Mouse (Mus musculus): ENCODE results near the gene C130032M10Rik. TPM values are rescaled to one million over a fixed set of nuclear protein-coding genes. Genes with fewer than 3 reads are reported as not detected.
"Not testable (repeated sequence)": the region's sequence is repeated elsewhere in the genome, so short reads cannot be mapped to it uniquely, and the experiment has no call there.

C130032M10Rik gene
- polyA plus RNA-seq, 1 experiment = not detected

- H3K9me3 ChIP-seq = peaks cover 54% of the 10 kb centered on the region
- H3K36me3 ChIP-seq (replicated peaks; ENCODE audit: low read length) = no peaks in the 10 kb centered on the region
- no peak for TF ChIP-seq GATA1 (IDR thresholded peaks at IDR 0.05; ENCODE audit: borderline replicate concordance, low read length)
- no peak for TF ChIP-seq FLI1 (IDR thresholded peaks at IDR 0.05; ENCODE audit: low read length)
- H3K27me3 ChIP-seq (replicated peaks) = peaks cover 87% of the 10 kb centered on the region
- H3K4me3 ChIP-seq (replicated peaks) = peak overlapping the region; percentile 46
- no peaks in the 10 kb centered on the region for H3K4me1 ChIP-seq
These were observed 2.7 kb upstream of the C130032M10Rik start for GRCm38 (mm10) chr9:114512831-114513230.

GRCm38 (mm10) chr9:114517924-114518497 lies 2.5 kb downstream of the C130032M10Rik start:
- no peaks in the 10 kb centered on the region for H3K36me3 ChIP-seq (replicated peaks; ENCODE audit: low read length)
- H3K4me1 ChIP-seq = no peaks in the 10 kb centered on the region
- peaks cover 19% of the 10 kb centered on the region for H3K9me3 ChIP-seq
- H3K27me3 ChIP-seq (replicated peaks) = peaks cover 74% of the 10 kb centered on the region
- no peak overlapping the region for H3K4me3 ChIP-seq (replicated peaks)
- TF ChIP-seq FLI1 (IDR thresholded peaks at IDR 0.05; ENCODE audit: low read length) = no peak

DNA sequence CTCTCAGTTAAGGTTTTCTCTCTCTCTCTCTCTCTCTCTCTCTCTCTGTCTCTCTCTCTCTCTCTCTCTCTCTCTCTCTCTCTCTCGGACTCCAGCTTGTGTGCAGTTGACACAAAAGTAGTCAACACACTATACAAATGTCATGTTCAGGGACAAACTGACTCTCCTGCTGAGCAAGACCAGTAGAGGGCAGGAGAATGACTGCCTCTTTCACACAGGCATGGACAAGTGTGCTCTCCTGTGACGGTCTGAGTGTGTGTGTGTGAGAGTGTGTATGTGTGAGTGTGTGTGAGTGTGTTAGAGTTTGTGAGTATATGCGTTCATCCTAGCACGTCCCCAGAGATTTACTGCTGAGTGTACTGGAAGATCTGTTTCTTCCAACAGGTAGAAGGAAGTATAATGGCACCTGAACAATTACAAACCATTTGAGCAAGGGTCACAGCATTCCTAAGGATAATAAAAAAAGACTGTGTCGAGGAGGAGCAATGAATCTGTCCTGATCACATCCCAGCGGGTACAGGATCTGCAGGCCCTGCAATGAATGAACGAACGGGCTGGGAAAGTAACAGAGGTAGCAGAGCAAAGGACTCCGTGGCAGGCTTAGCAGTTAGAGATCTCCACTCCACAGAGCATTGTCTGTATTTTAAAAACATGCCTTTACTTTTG lies 3.4 kb downstream of the C130032M10Rik start:
- peaks cover 13% of the 10 kb centered on the region for H3K9me3 ChIP-seq
- no peaks in the 10 kb centered on the region for H3K4me1 ChIP-seq
- no peaks in the 10 kb centered on the region for H3K36me3 ChIP-seq (replicated peaks; ENCODE audit: low read length)
- H3K27me3 ChIP-seq (replicated peaks) = peaks cover 72% of the 10 kb centered on the region
- H3K4me3 ChIP-seq (replicated peaks) = no peak overlapping the region
- TF ChIP-seq FLI1 (IDR thresholded peaks at IDR 0.05; ENCODE audit: low read length) (no peak), GATA1 (IDR thresholded peaks at IDR 0.05; ENCODE audit: borderline replicate concordance, low read length) (no peak)

DNA sequence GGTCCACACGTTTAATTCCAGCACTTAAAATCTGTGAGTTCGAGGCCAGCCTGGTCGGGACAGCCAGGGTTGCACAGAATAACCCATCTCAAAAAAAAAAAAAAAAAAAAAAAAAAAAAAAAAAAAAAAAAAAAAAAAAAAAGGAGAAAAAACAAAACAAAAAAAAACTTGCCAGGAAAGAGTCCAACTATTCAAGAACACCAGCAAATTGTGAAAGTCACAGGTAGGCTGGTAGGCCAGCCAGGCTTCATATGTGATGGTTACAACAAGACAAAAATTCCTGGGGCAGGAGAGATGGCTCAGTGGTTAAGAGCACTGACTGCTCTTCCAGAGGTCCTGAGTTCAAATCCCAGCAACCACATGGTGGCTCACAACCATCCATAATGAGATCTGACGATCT lies 5.0 kb downstream of the C130032M10Rik start:
- H3K4me1 ChIP-seq; H3K9me3 ChIP-seq; H3K36me3 ChIP-seq (replicated peaks; ENCODE audit: low read length); H3K4me3 ChIP-seq (replicated peaks): not testable (repeated sequence)
- H3K27me3 ChIP-seq (replicated peaks) = peaks cover 72% of the 10 kb centered on the region

DNA sequence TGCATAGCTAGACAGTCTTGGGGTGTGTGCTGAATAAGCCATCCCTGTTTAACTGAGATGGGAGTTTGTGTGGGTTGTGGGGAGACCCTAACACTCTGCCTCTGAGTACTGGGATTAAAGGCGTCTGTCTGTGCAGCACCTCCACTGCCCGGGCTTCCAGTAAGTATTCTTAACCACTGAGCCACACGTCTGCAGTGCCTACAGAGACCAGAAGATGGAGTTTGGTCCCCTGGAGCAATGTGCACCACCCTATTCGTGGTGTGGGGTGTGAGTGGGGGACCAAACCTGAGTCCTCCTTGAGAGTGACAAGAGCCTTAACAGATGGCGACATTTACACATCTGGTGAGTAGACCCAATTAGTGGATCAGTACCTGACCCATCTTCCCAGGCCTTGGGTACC lies 6.5 kb downstream of the C130032M10Rik start:
- Histone ChIP-seq H3K9me3 (peaks cover 3% of the 10 kb centered on the region; the same call in 1 of the 2 replicates), H3K4me3 (replicated peaks) (no peak overlapping the region), H3K36me3 (replicated peaks; ENCODE audit: low read length) (no peaks in the 10 kb centered on the region), H3K4me1 (peaks cover 5% of the 10 kb centered on the region), H3K27me3 (replicated peaks) (peaks cover 71% of the 10 kb centered on the region)
- TF ChIP-seq FLI1 (IDR thresholded peaks at IDR 0.05; ENCODE audit: low read length) = no peak
- no peak for TF ChIP-seq GATA1 (IDR thresholded peaks at IDR 0.05; ENCODE audit: borderline replicate concordance, low read length)

DNA sequence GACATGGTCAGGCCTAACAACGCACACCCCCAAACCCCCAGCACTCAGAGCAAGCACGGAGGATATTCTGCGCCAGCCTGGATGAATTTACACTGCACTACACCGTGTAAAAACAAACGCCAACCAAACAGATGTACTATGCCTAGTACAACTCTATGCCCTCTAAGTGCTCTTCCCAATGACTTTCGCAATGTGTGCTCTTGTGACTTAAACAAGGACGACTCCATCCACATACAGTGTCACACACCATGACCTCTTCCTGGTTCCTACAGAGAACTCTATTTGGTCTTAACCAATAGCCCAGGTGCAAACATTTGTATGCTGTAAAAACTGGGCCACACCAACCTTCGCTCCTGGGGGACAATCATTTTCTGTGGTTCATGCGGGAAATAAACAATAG lies 7.0 kb downstream of the C130032M10Rik start:
- TF ChIP-seq GATA1 (IDR thresholded peaks at IDR 0.05; ENCODE audit: borderline replicate concordance, low read length) (no peak), FLI1 (IDR thresholded peaks at IDR 0.05; ENCODE audit: low read length) (no peak)
- Histone ChIP-seq H3K36me3 (replicated peaks; ENCODE audit: low read length) (no peaks in the 10 kb centered on the region), H3K27me3 (replicated peaks) (peaks cover 68% of the 10 kb centered on the region), H3K4me1 (peaks cover 7% of the 10 kb centered on the region), H3K4me3 (replicated peaks) (no peak overlapping the region), H3K9me3 (peaks cover 3% of the 10 kb centered on the region; the same call in 1 of the 2 replicates)

- Histone ChIP-seq H3K4me3 (replicated peaks) (peak overlapping the region; percentile 50), H3K9me3 (peaks cover 3% of the 10 kb centered on the region; the same call in 1 of the 2 replicates), H3K27me3 (replicated peaks) (peaks cover 59% of the 10 kb centered on the region), H3K4me1 (peaks cover 7% of the 10 kb centered on the region), H3K36me3 (replicated peaks; ENCODE audit: low read length) (no peaks in the 10 kb centered on the region)
- no peak for TF ChIP-seq GATA1 (IDR thresholded peaks at IDR 0.05; ENCODE audit: borderline replicate concordance, low read length)
- no peak for TF ChIP-seq FLI1 (IDR thresholded peaks at IDR 0.05; ENCODE audit: low read length)
These were observed 9.7 kb downstream of the C130032M10Rik start for GRCm38 (mm10) chr9:114525073-114525633.

DNA sequence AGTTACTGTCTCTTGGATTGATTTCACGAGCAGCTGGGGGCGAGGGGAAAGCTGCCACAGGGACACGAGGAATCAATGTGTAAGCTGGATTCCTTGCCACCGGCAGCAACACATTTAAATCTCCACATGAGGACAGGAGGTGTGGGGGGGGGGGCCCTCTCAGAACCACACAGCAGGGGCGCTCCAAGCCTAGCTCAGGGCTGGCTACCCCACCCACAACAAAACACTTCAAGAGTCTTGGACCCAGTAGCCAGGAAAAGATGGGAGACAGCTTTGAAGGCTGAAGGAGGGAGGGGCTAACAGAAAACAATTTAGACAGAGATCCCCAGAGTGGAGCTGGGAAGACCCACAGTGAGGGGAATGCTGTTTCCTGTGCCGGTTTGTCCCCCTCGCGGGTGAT lies 10.4 kb downstream of the C130032M10Rik start:
- no peak for TF ChIP-seq GATA1 (IDR thresholded peaks at IDR 0.05; ENCODE audit: borderline replicate concordance, low read length)
- TF ChIP-seq FLI1 (IDR thresholded peaks at IDR 0.05; ENCODE audit: low read length) = no peak
- Histone ChIP-seq H3K36me3 (replicated peaks; ENCODE audit: low read length) (no peaks in the 10 kb centered on the region), H3K27me3 (replicated peaks) (peaks cover 66% of the 10 kb centered on the region), H3K9me3 (peaks cover 3% of the 10 kb centered on the region; the same call in 1 of the 2 replicates), H3K4me3 (replicated peaks) (no peak overlapping the region), H3K4me1 (peaks cover 7% of the 10 kb centered on the region)

GRCm38 (mm10) chr9:114526581-114526980 lies 11.1 kb downstream of the C130032M10Rik start:
- Histone ChIP-seq H3K4me3 (replicated peaks) (no peak overlapping the region), H3K4me1 (peaks cover 7% of the 10 kb centered on the region), H3K27me3 (replicated peaks) (peaks cover 72% of the 10 kb centered on the region), H3K9me3 (peaks cover 3% of the 10 kb centered on the region; the same call in 1 of the 2 replicates), H3K36me3 (replicated peaks; ENCODE audit: low read length) (no peaks in the 10 kb centered on the region)
- TF ChIP-seq GATA1 (IDR thresholded peaks at IDR 0.05; ENCODE audit: borderline replicate concordance, low read length) = no peak
- no peak for TF ChIP-seq FLI1 (IDR thresholded peaks at IDR 0.05; ENCODE audit: low read length)

DNA sequence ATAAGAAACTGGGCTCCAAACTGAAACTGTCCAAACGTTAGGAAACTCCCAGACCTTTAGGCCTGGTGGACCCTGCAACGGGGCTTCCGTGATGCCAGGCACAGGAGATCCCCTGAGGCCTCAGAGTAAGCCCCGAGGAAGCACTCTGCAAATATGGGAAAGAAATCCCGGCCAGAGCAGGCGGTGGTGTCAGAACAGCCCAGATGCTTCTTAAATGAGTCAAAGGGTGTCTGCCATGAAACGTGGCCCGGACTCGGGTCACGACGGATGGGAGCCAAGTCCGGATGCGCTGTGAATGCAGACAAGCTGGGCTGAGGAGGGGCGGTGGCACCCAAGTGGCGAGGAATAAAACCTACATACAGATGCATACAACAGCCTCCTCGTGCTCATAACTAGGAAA lies 11.6 kb downstream of the C130032M10Rik start:
- TF ChIP-seq GATA1 (IDR thresholded peaks at IDR 0.05; ENCODE audit: borderline replicate concordance, low read length) (no peak), FLI1 (IDR thresholded peaks at IDR 0.05; ENCODE audit: low read length) (no peak)

More for the DNA sequence above, 11.6 kb downstream of the C130032M10Rik start:
- Histone ChIP-seq H3K36me3 (replicated peaks; ENCODE audit: low read length) (no peaks in the 10 kb centered on the region), H3K27me3 (replicated peaks) (peaks cover 71% of the 10 kb centered on the region), H3K4me3 (replicated peaks) (peak overlapping the region; percentile 56), H3K4me1 (peaks cover 7% of the 10 kb centered on the region), H3K9me3 (peaks cover 3% of the 10 kb centered on the region; the same call in 1 of the 2 replicates)

All from megakaryocyte, embryonic 14.5 days (primary cell).